Mouse (Mus musculus) heart, postnatal 0 days (tissue): ENCODE results near the gene Iffo2.

Source experiments
- CTCF ChIP-seq: IDR thresholded peaks from 2 replicates; pipeline ENCODE4 v1.5.1; 2016; ENCODE audit warnings: antibody characterized with exemption, control low read depth, low read depth
- EP300 ChIP-seq: IDR thresholded peaks from 2 replicates; pipeline ENCODE4 v1.6.1; 2016; ENCODE audit warnings: antibody characterized with exemption, low read depth

GRCm38 (mm10) chr4:139487085-139487484 lies 43.3 kb upstream of the Iffo2 start:
- TF ChIP-seq CTCF (no peak), EP300 (no peak)
